Mouse (Mus musculus) gastrocnemius, postnatal 10 days (tissue): ENCODE data around the gene Lrrfip2. TPM values are rescaled to one million over a fixed set of nuclear protein-coding genes. Genes with fewer than 3 reads are reported as not detected.

Source experiments
- DNase-seq: peaks from one replicate; pipeline ENCODE4 v3.0.0; 2021; ENCODE audit warnings: mixed read lengths
- total RNA-seq, 2 experiments: library from RNA; stranded (reverse); gene quantifications; 2 replicates each; pipeline ENCODE4 v1.2.3; 2021

The Lrrfip2 gene
- total RNA-seq, 2 experiments from 2014 or later, result 72.3 to 80.8 TPM

DNA sequence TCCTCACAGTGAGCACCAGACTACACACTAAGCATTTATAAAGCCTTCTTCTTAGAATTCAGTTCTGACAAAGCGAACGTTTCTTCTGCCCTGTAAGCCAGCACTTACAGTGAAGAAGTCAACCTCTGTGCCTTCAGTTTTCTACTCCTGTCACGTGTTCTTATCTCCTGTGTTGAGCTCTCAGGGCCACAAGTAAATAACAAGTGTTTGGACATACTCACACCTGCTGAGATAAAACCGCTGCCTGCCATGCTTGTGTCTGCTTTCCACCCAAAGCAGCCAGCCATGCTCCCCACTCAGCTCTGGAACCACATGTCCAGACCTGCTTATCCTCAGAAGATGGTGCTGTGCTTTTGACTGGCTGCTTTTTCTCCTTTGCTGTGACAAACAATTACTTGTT lies 49.2 kb downstream of the Lrrfip2 start:
- no peak for DNase-seq

GRCm38 (mm10) chr9:111170430-111170829 lies 53.0 kb downstream of the Lrrfip2 start:
- no peak for DNase-seq

DNA sequence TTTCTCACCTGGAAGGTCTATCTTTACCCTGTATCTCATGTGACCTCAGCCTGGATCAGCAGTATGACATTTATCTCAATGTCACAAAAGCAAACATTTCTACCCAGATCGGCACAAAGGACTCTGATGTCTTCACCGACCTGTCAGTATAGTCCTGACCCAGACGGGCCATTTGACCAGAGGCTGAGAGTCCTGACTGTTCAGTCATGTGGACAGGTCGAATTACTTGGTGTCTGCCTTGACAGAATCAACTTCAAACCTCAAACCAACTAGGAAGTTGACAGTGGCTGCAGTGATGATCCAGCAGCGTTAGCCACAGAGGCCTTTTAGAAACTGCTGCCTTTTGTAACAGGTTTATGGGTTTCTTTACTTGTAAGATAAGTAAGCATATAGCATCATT lies 56.7 kb downstream of the Lrrfip2 start:
- no peak for DNase-seq

DNA sequence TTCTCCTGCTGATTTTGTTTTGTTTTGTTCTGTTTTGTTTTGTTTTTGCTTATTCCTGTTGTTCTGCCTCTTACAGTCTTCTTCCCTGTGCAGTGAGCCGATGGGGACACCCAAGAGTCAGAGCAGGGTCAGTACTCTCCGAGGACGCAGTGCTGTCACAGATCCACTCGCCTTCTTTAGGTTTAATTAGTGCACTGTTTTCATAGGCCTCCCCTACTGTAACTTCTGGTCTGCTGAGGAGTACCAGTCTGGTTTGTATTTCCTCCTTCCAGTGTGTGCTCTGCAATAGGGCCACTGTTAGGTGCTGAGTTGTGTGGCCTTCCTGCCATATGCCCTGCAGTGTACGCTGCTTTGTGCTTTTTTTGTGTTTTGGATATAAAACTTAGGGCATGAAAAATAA lies 61.6 kb downstream of the Lrrfip2 start:
- no peak for DNase-seq

DNA sequence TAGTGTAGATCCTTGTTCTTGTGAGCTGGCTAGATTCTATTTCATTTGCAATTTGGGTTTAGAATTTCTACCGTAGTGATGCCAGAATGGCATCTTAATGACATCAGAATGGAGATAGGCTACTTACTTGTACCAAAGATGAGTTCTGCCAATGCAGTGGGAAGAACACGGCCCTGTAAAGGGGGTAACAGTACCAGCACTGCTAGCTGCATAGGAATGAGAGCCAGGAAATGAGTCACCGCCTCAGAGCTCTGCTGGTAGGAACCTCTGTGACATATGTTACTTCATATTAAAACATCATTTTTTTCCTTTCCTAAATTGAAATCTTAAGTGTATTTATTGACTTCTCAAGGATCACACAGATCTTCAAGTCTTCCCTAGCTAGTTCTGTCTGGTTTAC lies 64.8 kb downstream of the Lrrfip2 start:
- DNase-seq, result no peak

- no peak for DNase-seq
Observed at GRCm38 (mm10) chr9:111184929-111185328, 67.5 kb downstream of the Lrrfip2 start.

DNA sequence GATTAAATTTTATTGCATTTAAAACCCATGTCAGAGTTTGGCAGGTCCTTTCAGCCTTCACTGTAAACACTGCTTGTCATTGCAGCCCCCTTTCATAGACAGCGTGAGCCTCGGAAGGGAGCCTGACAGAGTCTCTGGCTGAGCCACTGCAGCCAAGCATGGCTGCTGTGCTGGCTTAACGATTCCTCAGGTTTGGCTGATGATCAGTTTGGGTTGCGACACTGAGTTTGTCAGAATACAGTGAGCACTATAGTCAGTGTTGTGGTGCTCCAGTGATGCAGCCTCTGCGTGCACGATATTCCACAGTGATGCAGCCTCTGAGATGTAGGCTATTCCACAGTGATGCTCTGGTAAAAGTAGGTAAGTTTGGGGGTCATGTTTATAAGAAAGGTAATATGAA lies 69.5 kb downstream of the Lrrfip2 start:
- DNase-seq, result no peak

DNA sequence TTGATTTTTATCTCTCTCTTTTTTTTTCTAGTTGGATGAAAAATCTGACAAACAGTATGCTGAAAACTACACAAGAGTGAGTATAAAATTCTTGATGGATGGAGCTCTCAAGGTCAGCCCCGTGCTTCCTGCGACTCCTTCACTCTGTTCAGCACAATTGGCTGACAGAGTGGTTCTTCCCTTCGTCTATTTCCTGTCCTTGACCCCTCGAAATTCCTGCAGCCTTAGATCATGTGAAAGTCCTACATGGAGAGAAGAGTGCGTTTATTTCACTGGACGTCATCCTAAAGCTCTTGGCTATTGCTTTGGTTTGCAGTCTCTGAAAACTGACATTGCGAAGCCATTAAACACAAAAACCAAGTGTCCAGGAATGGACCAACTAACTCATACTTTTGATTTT lies 71.3 kb downstream of the Lrrfip2 start:
- DNase-seq, result no peak

GRCm38 (mm10) chr9:111193211-111193610 lies 75.8 kb downstream of the Lrrfip2 start:
- no peak for DNase-seq

GRCm38 (mm10) chr9:111197116-111197515 lies 79.7 kb downstream of the Lrrfip2 start:
- no peak for DNase-seq

- no peak for DNase-seq
Observed at GRCm38 (mm10) chr9:111197712-111198111, 80.3 kb downstream of the Lrrfip2 start.

GRCm38 (mm10) chr9:111198332-111198731 lies 80.9 kb downstream of the Lrrfip2 start:
- no peak for DNase-seq

DNA sequence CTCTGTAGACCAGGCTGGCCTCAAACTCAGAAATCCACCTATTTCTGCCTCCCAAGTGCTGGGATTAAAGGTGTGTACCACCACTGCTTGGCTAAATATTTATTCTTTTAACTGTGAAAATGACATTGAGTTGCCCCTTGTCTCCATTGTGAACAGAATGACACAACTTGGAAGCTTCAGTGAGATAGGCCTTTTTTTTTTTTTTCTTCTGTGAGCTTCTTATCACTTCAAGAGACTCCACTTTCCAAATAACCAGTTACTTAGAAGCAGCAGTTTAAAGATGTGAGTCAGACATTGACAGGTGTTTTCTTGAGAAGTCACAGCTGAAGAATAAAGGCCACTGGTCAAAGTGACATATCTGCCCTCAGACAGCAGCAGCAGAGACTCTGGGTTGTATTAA lies 82.8 kb downstream of the Lrrfip2 start:
- no peak for DNase-seq

DNA sequence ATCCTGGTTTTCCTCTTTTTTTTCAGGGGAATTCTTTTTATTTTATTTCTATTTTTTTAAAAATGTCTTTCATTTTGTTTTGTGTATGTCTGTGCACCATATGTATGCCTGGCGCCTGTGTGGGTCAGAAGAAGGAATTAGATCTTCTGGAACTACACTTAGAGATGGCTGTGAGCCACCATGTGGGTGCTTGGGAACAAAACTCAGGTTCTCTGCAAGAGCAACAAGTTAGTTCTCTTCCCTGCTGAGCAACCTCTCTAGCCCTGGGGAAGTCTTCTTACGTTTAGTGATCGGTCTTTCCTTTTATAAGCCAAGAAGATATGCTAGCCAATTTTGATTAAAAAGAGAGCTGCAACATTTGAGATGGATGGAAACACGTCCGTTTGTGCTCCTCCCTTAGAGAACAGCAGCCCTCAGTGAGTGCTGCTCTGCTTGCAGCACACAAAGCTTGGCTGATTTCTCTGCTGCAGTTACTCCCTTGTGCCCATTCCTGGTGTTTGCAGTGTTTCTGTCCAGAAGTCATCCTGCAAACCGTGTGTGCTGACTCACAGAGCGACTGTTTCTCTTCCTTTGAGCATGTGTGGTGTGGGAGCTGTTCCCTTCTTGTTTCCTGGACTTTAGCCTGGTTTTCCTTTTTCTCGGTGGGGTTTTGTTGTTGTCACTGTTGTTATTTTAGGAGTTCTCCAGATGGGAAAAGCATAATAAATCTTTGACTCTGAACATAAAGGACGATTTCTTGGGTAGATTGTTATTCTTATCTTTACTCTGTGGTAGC lies 87.4 kb downstream of the Lrrfip2 start:
- no peak for DNase-seq

DNA sequence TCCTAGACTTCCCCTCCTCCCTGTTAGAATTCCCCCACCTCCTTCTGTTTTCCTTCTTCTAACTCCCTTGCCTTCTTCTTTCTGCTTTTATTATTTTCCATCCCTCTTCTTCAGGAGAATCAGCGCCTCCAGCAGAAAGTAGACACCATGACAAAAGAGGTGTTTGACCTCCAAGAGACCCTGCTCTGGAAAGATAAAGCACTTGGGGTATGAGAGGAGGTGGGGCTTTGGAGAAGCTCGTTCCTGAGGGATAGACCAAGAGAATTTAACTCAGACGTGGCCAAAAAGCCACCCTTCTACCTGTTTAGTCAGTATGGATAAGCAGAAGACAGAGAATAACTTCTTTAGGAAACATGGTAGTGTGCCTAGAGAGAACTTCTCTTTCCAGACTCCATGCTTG lies 90.3 kb downstream of the Lrrfip2 start:
- DNase-seq, result no peak

DNA sequence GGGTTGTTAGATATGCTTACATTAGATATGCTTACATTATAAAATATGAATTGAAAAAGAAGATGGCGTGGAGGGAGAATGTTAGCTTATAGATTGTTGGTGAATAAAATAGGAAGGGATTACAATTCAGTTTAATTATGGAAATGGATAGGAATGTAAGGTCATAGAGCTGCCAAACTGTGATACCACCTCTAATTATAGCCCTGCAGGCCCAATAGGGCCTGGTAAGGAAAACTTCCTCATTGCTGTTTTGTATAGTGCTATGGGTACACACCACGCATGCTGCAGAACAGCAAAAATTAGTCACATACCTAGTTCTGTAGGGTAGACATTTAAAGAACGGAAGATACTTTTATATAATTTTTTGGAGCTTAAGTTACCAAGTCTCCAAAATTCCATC lies 90.8 kb downstream of the Lrrfip2 start:
- no peak for DNase-seq

DNA sequence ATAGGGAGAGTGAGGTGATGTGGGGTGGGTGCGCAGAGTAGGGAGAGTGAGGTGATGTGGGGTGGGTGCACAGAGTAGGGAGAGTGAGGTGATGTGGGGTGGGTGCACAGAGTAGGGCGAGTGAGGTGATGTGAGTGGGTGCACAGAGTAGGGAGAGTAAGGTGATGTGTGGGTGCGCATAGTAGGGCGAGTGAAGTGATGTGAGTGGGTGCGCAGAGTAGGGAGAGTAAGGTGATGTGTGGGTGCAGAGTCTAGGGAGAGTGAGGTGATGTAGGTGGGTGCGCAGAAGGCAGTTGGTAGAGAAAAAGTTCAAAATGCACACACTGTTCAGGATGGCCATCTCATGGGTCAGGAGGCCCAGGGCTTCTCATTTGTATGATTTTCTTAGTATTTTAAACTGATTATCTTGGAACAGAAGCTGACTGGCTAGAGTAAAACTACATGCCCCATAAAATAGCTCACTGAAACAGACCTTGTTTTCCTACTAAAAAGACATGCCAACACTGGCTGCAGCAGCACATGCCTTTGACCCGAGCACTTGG lies 91.8 kb downstream of the Lrrfip2 start:
- DNase-seq, result no peak

DNA sequence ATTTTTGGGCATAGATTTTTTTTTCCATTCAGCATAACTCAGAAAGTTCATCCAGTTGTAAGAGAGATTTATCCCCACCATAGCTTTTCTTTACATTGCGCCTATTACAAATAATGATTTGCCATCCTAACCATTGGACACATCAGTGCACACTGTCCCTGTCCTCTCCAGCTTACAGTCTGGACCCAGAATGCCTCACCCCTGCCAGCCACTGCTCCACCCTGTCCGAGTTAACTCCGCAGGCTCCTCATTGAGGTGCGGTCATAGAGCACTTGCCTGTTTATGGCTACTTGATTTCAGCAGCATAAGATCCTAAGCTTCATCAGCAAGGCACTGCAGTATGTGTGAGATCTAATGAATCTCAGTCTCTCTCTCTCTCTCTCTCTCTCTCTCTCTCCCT lies 93.0 kb downstream of the Lrrfip2 start:
- no peak for DNase-seq

DNA sequence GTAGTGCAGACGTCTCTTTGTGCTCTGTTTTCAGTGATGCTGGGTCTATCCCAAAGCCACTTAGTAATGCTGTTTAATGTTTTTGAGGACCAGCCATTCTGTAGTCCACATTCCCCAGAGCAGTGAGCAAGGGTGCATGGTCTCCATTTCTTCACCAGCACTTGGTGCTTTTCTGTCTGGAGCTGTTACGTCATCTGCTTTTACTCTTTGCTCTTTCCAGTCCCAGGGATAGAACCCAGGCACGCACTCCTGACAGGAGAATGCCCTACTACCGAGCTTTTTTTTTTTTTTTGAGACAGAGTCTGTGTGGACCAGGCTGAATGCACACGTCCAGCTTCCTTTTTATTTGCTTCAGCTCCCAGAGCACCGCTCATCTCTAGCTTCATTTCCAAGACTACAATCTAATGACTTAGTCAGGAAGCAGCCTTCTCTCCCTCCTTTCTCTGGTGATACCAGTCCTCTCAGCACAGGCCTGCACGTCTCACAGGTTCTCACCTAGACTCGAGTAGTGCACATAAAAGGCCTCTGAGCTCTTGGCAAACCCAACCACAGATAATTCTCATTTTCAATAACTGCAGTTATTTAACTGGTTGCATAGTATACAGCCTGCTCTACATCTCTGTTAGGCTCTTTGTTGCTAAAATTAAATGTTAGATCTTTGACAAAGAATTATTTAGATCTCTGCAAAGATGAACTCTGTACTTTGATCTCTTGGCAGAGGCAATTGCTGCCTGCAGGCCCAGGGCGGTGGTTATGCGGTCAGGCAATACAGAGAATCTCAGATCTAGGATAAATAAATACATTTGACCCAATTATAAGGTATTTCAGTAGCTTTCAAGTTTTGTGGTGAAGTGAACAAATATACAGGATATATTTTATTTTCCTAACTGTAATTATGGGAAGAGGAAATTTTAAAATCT lies 94.0 kb downstream of the Lrrfip2 start:
- DNase-seq, result no peak

DNA sequence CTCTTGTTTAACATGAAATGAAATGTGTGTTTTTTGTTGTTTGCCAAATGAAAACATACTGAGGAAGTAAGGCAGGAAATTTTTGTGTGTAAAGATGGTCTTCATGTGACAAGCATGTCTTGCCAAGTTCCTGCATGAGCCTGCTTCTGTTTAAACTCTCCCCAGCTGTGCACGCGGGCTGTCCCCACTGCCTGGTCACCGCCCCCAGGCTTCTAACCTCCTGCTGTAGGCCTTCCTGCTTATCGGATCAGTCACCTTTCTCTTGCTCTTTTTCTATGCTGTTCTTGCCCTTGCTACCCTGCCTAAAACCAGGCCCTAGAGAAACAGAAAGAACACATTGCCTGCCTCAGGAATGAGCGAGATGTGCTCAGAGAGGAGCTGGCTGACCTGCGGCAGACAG lies 96.1 kb downstream of the Lrrfip2 start:
- DNase-seq, result no peak

DNA sequence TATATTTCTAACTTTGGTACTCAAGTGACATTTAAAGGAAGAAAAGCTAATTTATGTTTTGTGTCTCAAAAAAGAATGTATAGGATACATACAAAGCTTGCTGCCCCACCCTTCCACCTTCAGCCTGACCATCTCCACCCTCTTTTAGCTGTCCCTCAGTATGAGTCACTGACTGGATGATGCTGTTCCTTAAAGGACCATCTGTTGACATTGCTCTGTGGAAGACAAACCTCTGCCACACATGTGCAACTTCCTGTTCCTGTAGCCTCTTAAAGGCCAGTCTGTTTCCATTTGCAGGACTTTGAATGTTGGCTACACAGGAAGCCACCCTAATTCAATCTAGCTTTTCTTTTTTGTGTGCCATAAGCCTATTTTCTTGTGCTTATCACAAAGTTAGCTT lies 99.0 kb downstream of the Lrrfip2 start:
- no peak for DNase-seq

GRCm38 (mm10) chr9:111220551-111221080 lies 103.2 kb downstream of the Lrrfip2 start:
- DNase-seq, result no peak

- no peak for DNase-seq
Observed at GRCm38 (mm10) chr9:111221580-111221979, 104.2 kb downstream of the Lrrfip2 start.
